Mouse (Mus musculus) stomach, embryonic 16.5 days (tissue): ENCODE measurements at regions not wholly inside any gene's neighbourhood (a gene's known extent, or its start where the extent isn't known, plus 50 kb on each side); places are given as distances from the start of the nearest gene placed in this dataset.

Experiments
- ATAC-seq: fragments of 200-750 bp; cut with Nextera tagmentation; 2 replicates; pipeline ENCODE4 v1.8.0; 2017; ENCODE audit warnings: moderate number of reproducible peaks, moderate TSS enrichment; ENCODE audit not compliant: insufficient read depth, low FRiP score
- H3K27ac ChIP-seq: fragments of 300-500 bp; sonication (generic); 2 replicates; pipeline ENCODE4 v1.5.1; 2014; ENCODE audit warnings: low read length
- H3K27me3 ChIP-seq: fragments of 300-500 bp; sonication (generic); 2 replicates; pipeline ENCODE4 v1.6.1; 2014; ENCODE audit warnings: low read length, control low read depth, mixed read lengths; ENCODE audit not compliant: control insufficient read depth, insufficient read depth
- H3K36me3 ChIP-seq: fragments of 300-500 bp; sonication (generic); 2 replicates; pipeline ENCODE4 v1.6.1; 2014; ENCODE audit warnings: low read length; ENCODE audit not compliant: control insufficient read depth, insufficient read depth
- H3K4me1 ChIP-seq: fragments of 300-500 bp; sonication (generic); 2 replicates; pipeline ENCODE4 v1.6.1; 2014; ENCODE audit warnings: low read length, control low read depth, mixed read lengths; ENCODE audit not compliant: control insufficient read depth, insufficient read depth
- H3K4me2 ChIP-seq: fragments of 300-500 bp; sonication (generic); 2 replicates; pipeline ENCODE4 v1.6.1; 2014; ENCODE audit warnings: low read depth, low read length, mixed read lengths
- H3K4me3 ChIP-seq: fragments of 300-500 bp; sonication (generic); replicated peaks from 2 replicates; pipeline ENCODE4 v1.5.1; 2014; ENCODE audit warnings: mild to moderate bottlenecking, low read length
- H3K9ac ChIP-seq: fragments of 300-500 bp; sonication (generic); 2 replicates; pipeline ENCODE4 v1.6.1; 2014; ENCODE audit warnings: low read length
- H3K9me3 ChIP-seq: fragments of 300-500 bp; sonication (generic); replicated peaks from 2 replicates; pipeline ENCODE4 v1.6.1; 2016; ENCODE audit warnings: low read length, control low read depth; ENCODE audit not compliant: control insufficient read depth
- WGBS: fragments of 180-500 bp; shearing (Covaris S2); extraction: QIAGEN DNeasy Blood & Tissue Kit; methylation state at CpG from one replicate; pipeline ENCODE4 v1.1.7; 2014; 5-methylcytosine and 5-hydroxymethylcytosine counted together

- no peak overlapping the region for H3K9ac ChIP-seq
- no peak overlapping the region for H3K4me3 ChIP-seq
- H3K9me3 ChIP-seq, result no peaks in the 10 kb centered on the region
- 74% methylated on average over 4 of the region's 4 CpGs for WGBS
- H3K27me3 ChIP-seq, result no peaks in the 10 kb centered on the region
- ATAC-seq, result no peak
- H3K27ac ChIP-seq, result no peak overlapping the region
- H3K4me1 ChIP-seq, result no peaks in the 10 kb centered on the region
- no peaks in the 10 kb centered on the region for H3K36me3 ChIP-seq
- no peak overlapping the region for H3K4me2 ChIP-seq
These were observed 73.5 kb upstream of the Smarca2 start for GRCm38 (mm10) chr19:26531390-26531789.

- WGBS, result 50% methylated on average over 6 of the region's 6 CpGs
- ATAC-seq, result no peak
These were observed 72.3 kb upstream of the Smarca2 start for GRCm38 (mm10) chr19:26532509-26532908.

GRCm38 (mm10) chr19:26545671-26546070 is 59.2 kb upstream of the Smarca2 start:
- H3K4me1 ChIP-seq, result no peaks in the 10 kb centered on the region
- 32% methylated on average over 3 of the region's 3 CpGs for WGBS
- H3K36me3 ChIP-seq, result no peaks in the 10 kb centered on the region
- ATAC-seq, result no peak
- H3K27me3 ChIP-seq, result no peaks in the 10 kb centered on the region
- no peak overlapping the region for H3K9ac ChIP-seq
- no peaks in the 10 kb centered on the region for H3K9me3 ChIP-seq
- H3K4me3 ChIP-seq, result no peak overlapping the region
- no peak overlapping the region for H3K4me2 ChIP-seq
- H3K27ac ChIP-seq, result no peak overlapping the region

More at GRCm38 (mm10) chr19:26532509-26532908, 72.3 kb upstream of the Smarca2 start:
- Histone ChIP-seq H3K36me3 (no peaks in the 10 kb centered on the region), H3K4me1 (no peaks in the 10 kb centered on the region), H3K27me3 (no peaks in the 10 kb centered on the region), H3K4me3 (no peak overlapping the region), H3K27ac (no peak overlapping the region), H3K9ac (no peak overlapping the region), H3K9me3 (no peaks in the 10 kb centered on the region), H3K4me2 (no peak overlapping the region)

GRCm38 (mm10) chr19:26547522-26547921 is 57.3 kb upstream of the Smarca2 start:
- no peak for ATAC-seq
- H3K4me3 ChIP-seq, result no peak overlapping the region
- H3K4me2 ChIP-seq, result no peak overlapping the region
- no peak overlapping the region for H3K9ac ChIP-seq
- H3K4me1 ChIP-seq, result no peaks in the 10 kb centered on the region
- 72% methylated on average over 6 of the region's 6 CpGs for WGBS
- no peak overlapping the region for H3K27ac ChIP-seq
- H3K9me3 ChIP-seq, result no peaks in the 10 kb centered on the region
- no peaks in the 10 kb centered on the region for H3K36me3 ChIP-seq
- no peaks in the 10 kb centered on the region for H3K27me3 ChIP-seq

- H3K9me3 ChIP-seq, result no peaks in the 10 kb centered on the region
- 71% methylated on average over 14 of the region's 14 CpGs for WGBS
- ATAC-seq, result no peak
These were observed 56.1 kb upstream of the Smarca2 start for GRCm38 (mm10) chr19:26548562-26549270.

GRCm38 (mm10) chr19:26550299-26550698 is 54.6 kb upstream of the Smarca2 start:
- WGBS, result 52% methylated on average over 5 of the region's 5 CpGs
- ATAC-seq, result no peak
- Histone ChIP-seq H3K9me3 (no peaks in the 10 kb centered on the region), H3K9ac (no peak overlapping the region), H3K36me3 (no peaks in the 10 kb centered on the region), H3K4me1 (no peaks in the 10 kb centered on the region), H3K27ac (no peak overlapping the region), H3K4me2 (no peak overlapping the region), H3K27me3 (no peaks in the 10 kb centered on the region), H3K4me3 (no peak overlapping the region)

More at GRCm38 (mm10) chr19:26548562-26549270, 56.1 kb upstream of the Smarca2 start:
- H3K4me1 ChIP-seq, result no peaks in the 10 kb centered on the region
- H3K27ac ChIP-seq, result no peak overlapping the region
- H3K4me3 ChIP-seq, result no peak overlapping the region
- H3K36me3 ChIP-seq, result no peaks in the 10 kb centered on the region
- H3K9ac ChIP-seq, result no peak overlapping the region
- H3K27me3 ChIP-seq, result no peaks in the 10 kb centered on the region
- H3K4me2 ChIP-seq, result no peak overlapping the region
